In the genomic region with DNA sequence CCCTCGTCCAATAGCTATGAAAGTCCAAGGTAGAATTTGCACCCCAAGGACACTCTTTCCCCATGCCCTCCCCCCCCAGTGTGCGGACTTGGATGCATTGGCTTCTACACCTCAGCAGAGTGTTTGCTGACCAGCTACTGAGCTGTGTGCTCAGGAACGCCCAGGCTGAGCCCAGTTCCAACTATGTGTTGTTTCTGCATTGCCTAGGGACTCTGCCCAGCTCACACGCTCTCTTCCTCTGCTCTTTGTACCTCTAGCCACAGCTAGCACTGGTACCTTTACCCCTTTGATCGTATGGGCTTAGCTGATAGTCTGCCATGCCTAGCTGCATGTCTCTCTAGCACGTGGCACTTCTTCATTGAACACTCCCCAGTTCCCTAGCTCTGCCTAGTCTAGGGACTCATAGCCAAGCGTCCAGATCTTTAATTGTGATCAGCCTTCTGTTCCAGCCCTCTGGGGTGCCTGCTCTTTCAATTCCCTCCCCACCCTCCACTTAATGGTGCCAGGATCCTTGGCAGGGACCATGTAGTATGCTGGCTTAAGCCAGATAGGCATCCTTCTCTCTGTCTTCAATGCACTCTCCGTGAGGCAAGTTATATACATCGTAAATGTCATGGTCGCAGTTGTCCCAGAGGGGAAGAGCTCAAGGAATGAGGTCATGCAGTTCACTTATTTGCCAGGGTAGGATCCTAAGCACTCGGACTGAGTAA, we compare ENCODE assay signal across 17 mouse cellular contexts. TPM values are rescaled to one million over a fixed set of nuclear protein-coding genes. Genes with fewer than 3 reads are reported as not detected.
DNase-seq lines count a peak whose midpoint lies in the region; ATAC-seq and TF ChIP-seq lines count a peak whose summit lies in the region.
"Had no signal": no experiment of that assay in that cellular context is flagged by ENCODE, and none has a peak within 500 bp of the region (broad histone marks: within the 10 kb centered on the region; RNA-seq: fewer than 3 reads in every experiment).

No protein-coding gene starts in this region.

- no peak for TF ChIP-seq CTCF in stomach, postnatal 0 days (IDR thresholded peaks at IDR 0.05; ENCODE audit: low read depth)
- no peak for TF ChIP-seq CTCF in lung, adult 2 months (IDR thresholded peaks at IDR 0.05; ENCODE audit: insufficient read depth, low read length)

- no peaks in the 10 kb centered on the region for H3K27me3 ChIP-seq in forebrain, embryonic 13.5 days
- no peaks in the 10 kb centered on the region for H3K27me3 ChIP-seq in forebrain, embryonic 11.5 days (ENCODE audit: control insufficient read depth, insufficient read depth, low read length)
- no peaks in the 10 kb centered on the region; the same call in 1 of the 2 replicates for H3K27me3 ChIP-seq in liver, embryonic 12.5 days (replicated peaks)
- H3K27me3 ChIP-seq in liver, embryonic 13.5 days: 0 out of 2 replicates have a peak, but pooled peaks cover 4% of the 10 kb centered on the region
- H3K27me3 ChIP-seq in stomach, postnatal 0 days (ENCODE audit: control insufficient read depth, insufficient read depth, low read length): no peaks in the 10 kb centered on the region
- H3K27me3 ChIP-seq: embryonic facial prominence, embryonic 13.5 days; lung, embryonic 15.5 days; Patski had no signal

- H3K9me3 ChIP-seq in forebrain, embryonic 13.5 days (replicated peaks): no peaks in the 10 kb centered on the region
- no peaks in the 10 kb centered on the region for H3K9me3 ChIP-seq in forebrain, embryonic 11.5 days (ENCODE audit: control insufficient read depth, low read length)
- no peaks in the 10 kb centered on the region for H3K9me3 ChIP-seq in liver, embryonic 12.5 days (replicated peaks)
- no peaks in the 10 kb centered on the region for H3K9me3 ChIP-seq in liver, embryonic 13.5 days (replicated peaks)
- H3K9me3 ChIP-seq in stomach, postnatal 0 days (ENCODE audit: control insufficient read depth, low read length): no peaks in the 10 kb centered on the region
- H3K9me3 ChIP-seq: embryonic facial prominence, embryonic 13.5 days; lung, embryonic 15.5 days had no signal

- H3K36me3 ChIP-seq in forebrain, embryonic 13.5 days (ENCODE audit: poor library complexity, severe bottlenecking): no peaks in the 10 kb centered on the region
- H3K36me3 ChIP-seq in forebrain, embryonic 11.5 days (ENCODE audit: control insufficient read depth, insufficient read depth, low read length): no peaks in the 10 kb centered on the region
- H3K36me3 ChIP-seq in liver, embryonic 12.5 days: no peaks in the 10 kb centered on the region
- H3K36me3 ChIP-seq in liver, embryonic 13.5 days: no peaks in the 10 kb centered on the region
- no peaks in the 10 kb centered on the region for H3K36me3 ChIP-seq in stomach, postnatal 0 days (ENCODE audit: control insufficient read depth, insufficient read depth, low read length)
- H3K36me3 ChIP-seq: embryonic facial prominence, embryonic 13.5 days; lung, embryonic 15.5 days had no signal

- no peak for TF ChIP-seq POLR2A in lung, adult 2 months (IDR thresholded peaks at IDR 0.05; ENCODE audit: borderline replicate concordance, extremely low read depth, low read depth, low read length)

- WGBS in forebrain, embryonic 13.5 days: 80% methylated on average over 11 of the region's 11 CpGs
- 80% methylated on average over 11 of the region's 11 CpGs for WGBS in forebrain, embryonic 11.5 days
- 58% methylated on average over 11 of the region's 11 CpGs for WGBS in liver, embryonic 12.5 days (ENCODE audit: insufficient replicate concordance)
- WGBS in liver, embryonic 13.5 days (ENCODE audit: insufficient replicate concordance): 58% methylated on average over 11 of the region's 11 CpGs
- 69% methylated on average over 11 of the region's 11 CpGs for WGBS in stomach, postnatal 0 days
- 68% methylated on average over 11 of the region's 11 CpGs for WGBS in lung, adult 2 months

- DNase-seq in forebrain, embryonic 11.5 days (ENCODE audit: low spot score): no peak
- no peak for DNase-seq in liver
- DNase-seq in liver, embryonic 13.5 days: no peak
- peak; percentile 54 for DNase-seq in stomach, postnatal 0 days (ENCODE audit: low spot score)
- no peak for DNase-seq in B cell, adult 2 months
- DNase-seq in lung, adult 2 months: no peak
- DNase-seq: cerebellum, adult 11-12 months; gastrocnemius, postnatal 14 days; kidney, adult 11 months; kidney, postnatal 10 days; thymus, postnatal 25 days had no signal

- no peak overlapping the region for H3K27ac ChIP-seq in forebrain, embryonic 13.5 days
- H3K27ac ChIP-seq in forebrain, embryonic 11.5 days (ENCODE audit: low read depth, low read length): no peak overlapping the region
- no peak overlapping the region for H3K27ac ChIP-seq in liver, embryonic 12.5 days
- no peak overlapping the region for H3K27ac ChIP-seq in liver, embryonic 13.5 days
- H3K27ac ChIP-seq in stomach, postnatal 0 days (replicated peaks): no peak overlapping the region
- H3K27ac ChIP-seq: embryonic facial prominence, embryonic 13.5 days; lung, embryonic 15.5 days had no signal

- no peak overlapping the region for H3K4me3 ChIP-seq in forebrain, embryonic 13.5 days
- no peak overlapping the region for H3K4me3 ChIP-seq in forebrain, embryonic 11.5 days (ENCODE audit: low read depth, low read length)
- H3K4me3 ChIP-seq in liver, embryonic 12.5 days: no peak overlapping the region
- no peak overlapping the region for H3K4me3 ChIP-seq in liver, embryonic 13.5 days (replicated peaks)
- H3K4me3 ChIP-seq in stomach, postnatal 0 days (ENCODE audit: low read depth, low read length): no peak overlapping the region
- H3K4me3 ChIP-seq in lung, adult 2 months (replicated peaks; ENCODE audit: extremely low read depth, low read depth, low read length): no peak overlapping the region
- H3K4me3 ChIP-seq: embryonic facial prominence, embryonic 13.5 days; lung, embryonic 15.5 days had no signal

- no peak overlapping the region for H3K9ac ChIP-seq in forebrain, embryonic 13.5 days
- H3K9ac ChIP-seq in forebrain, embryonic 11.5 days (ENCODE audit: low read length): no peak overlapping the region
- H3K9ac ChIP-seq in liver, embryonic 12.5 days: no peak overlapping the region
- H3K9ac ChIP-seq in liver, embryonic 13.5 days: no peak overlapping the region
- H3K9ac ChIP-seq in stomach, postnatal 0 days (ENCODE audit: low read length): no peak overlapping the region
- H3K9ac ChIP-seq: embryonic facial prominence, embryonic 13.5 days; lung, embryonic 15.5 days had no signal

- ATAC-seq in forebrain, embryonic 13.5 days: peak; percentile 45
- ATAC-seq in forebrain, embryonic 11.5 days (replicated peaks; ENCODE audit: low FRiP score): no peak
- peak; percentile 44; the same call in 1 of the 2 replicates for ATAC-seq in liver, embryonic 12.5 days
- ATAC-seq in liver, embryonic 13.5 days (ENCODE audit: low read depth): peak; percentile 59
- peak; percentile 83 for ATAC-seq in stomach, postnatal 0 days (ENCODE audit: low FRiP score, low TSS enrichment)
- ATAC-seq: Patski had no signal

- no peak overlapping the region for H3K4me2 ChIP-seq in forebrain, embryonic 13.5 days
- H3K4me2 ChIP-seq in forebrain, embryonic 11.5 days (ENCODE audit: low read depth, low read length, severe bottlenecking): no peak overlapping the region
- no peak overlapping the region for H3K4me2 ChIP-seq in liver, embryonic 12.5 days
- H3K4me2 ChIP-seq in liver, embryonic 13.5 days: no peak overlapping the region
- H3K4me2 ChIP-seq in stomach, postnatal 0 days (replicated peaks; ENCODE audit: low read depth): no peak overlapping the region
- H3K4me2 ChIP-seq: embryonic facial prominence, embryonic 13.5 days; heart, embryonic 11.5 days; lung, embryonic 15.5 days had no signal

- H3K4me1 ChIP-seq in forebrain, embryonic 13.5 days: peaks cover 11% of the 10 kb centered on the region; the same call in 1 of the 2 replicates
- H3K4me1 ChIP-seq in forebrain, embryonic 11.5 days (replicated peaks; ENCODE audit: control insufficient read depth, insufficient read depth, low read length): peaks cover 3% of the 10 kb centered on the region; the same call in 1 of the 2 replicates
- H3K4me1 ChIP-seq in liver, embryonic 12.5 days: no peaks in the 10 kb centered on the region
- H3K4me1 ChIP-seq in liver, embryonic 13.5 days (replicated peaks): no peaks in the 10 kb centered on the region
- no peaks in the 10 kb centered on the region for H3K4me1 ChIP-seq in stomach, postnatal 0 days (replicated peaks; ENCODE audit: control insufficient read depth, insufficient read depth)
- no peaks in the 10 kb centered on the region for H3K4me1 ChIP-seq in lung, adult 2 months (ENCODE audit: control insufficient read depth, insufficient read depth, low read length)
- H3K4me1 ChIP-seq: lung, embryonic 15.5 days had no signal

- TF ChIP-seq EP300 in stomach, postnatal 0 days (optimal IDR thresholded peaks at IDR 0.05): no peak

RNA-seq across cellular contexts. Expression of a gene that starts 12.3 kb away (rescaled TPM):
- polyA plus RNA-seq in forebrain, embryonic 13.5 days (2015; fragmentation: Nextera tagmentation; extraction: Ambion mirVana): 6.7 and 7.3 TPM in 2 replicates
- polyA plus RNA-seq in forebrain, embryonic 11.5 days (2014; fragmentation: Nextera tagmentation; extraction: Ambion mirVana): 4.4 and 6.0 TPM in 2 replicates
- 2.1 and 2.6 TPM in 2 replicates for polyA plus RNA-seq in liver, embryonic 12.5 days (2016; fragmentation: Nextera tagmentation; extraction: Ambion mirVana)
- polyA plus RNA-seq in liver, embryonic 13.5 days (2015; fragmentation: Nextera tagmentation; extraction: Ambion mirVana): 1.3 and 1.8 TPM in 2 replicates
- polyA plus RNA-seq in stomach, postnatal 0 days (2015; fragmentation: Nextera tagmentation; extraction: Ambion mirVana): 31.8 and 33.6 TPM in 2 replicates
- 16.1 and 16.7 TPM in 2 replicates for polyA plus RNA-seq in lung, adult 2 months (2012; rRNA removed)
